Mouse (Mus musculus) hindbrain, postnatal 0 days (tissue): ENCODE measurements around the gene Aimp2. TPM values are rescaled to one million over a fixed set of nuclear protein-coding genes. Genes with fewer than 3 reads are reported as not detected.
A peak's percentile ranks its signal among the peaks of the same experiment; 100 is the strongest.

Experiments used
- ATAC-seq: fragments of 200-750 bp; cut with Nextera tagmentation; 2 replicates; pipeline ENCODE4 v1.8.0; 2017; ENCODE audit warnings: mild to moderate bottlenecking, moderate TSS enrichment, moderate library complexity
- DNase-seq: peaks from one replicate; pipeline ENCODE4 v3.0.0-alpha.2; 2015; ENCODE audit warnings: low spot score
- H3K27ac ChIP-seq: fragments of 300-500 bp; sonication (generic); 2 replicates; pipeline ENCODE4 v1.5.1; 2014; ENCODE audit warnings: mild to moderate bottlenecking
- H3K27me3 ChIP-seq: fragments of 300-500 bp; sonication (generic); 2 replicates; pipeline ENCODE4 v1.6.1; 2014; ENCODE audit warnings: low read length, mixed read lengths; ENCODE audit not compliant: insufficient read depth
- H3K36me3 ChIP-seq: fragments of 300-500 bp; sonication (generic); 2 replicates; pipeline ENCODE4 v1.6.1; 2014; ENCODE audit warnings: low read length, mixed read lengths; ENCODE audit not compliant: insufficient read depth
- H3K4me1 ChIP-seq: fragments of 300-500 bp; sonication (generic); 2 replicates; pipeline ENCODE4 v1.6.1; 2014; ENCODE audit warnings: antibody characterized with exemption, low read length, mixed read lengths; ENCODE audit not compliant: insufficient read depth
- H3K4me2 ChIP-seq: fragments of 300-500 bp; sonication (generic); 2 replicates; pipeline ENCODE4 v1.6.1; 2014; ENCODE audit warnings: low read depth, mild to moderate bottlenecking, low read length, moderate library complexity, mixed read lengths
- H3K4me3 ChIP-seq: fragments of 300-500 bp; sonication (generic); 2 replicates; pipeline ENCODE4 v1.5.1; 2014; ENCODE audit warnings: low read length
- H3K9ac ChIP-seq: fragments of 300-500 bp; sonication (generic); replicated peaks from 2 replicates; pipeline ENCODE4 v1.6.1; 2014; ENCODE audit warnings: mild to moderate bottlenecking, low read length, moderate library complexity, mixed read lengths
- H3K9me3 ChIP-seq: fragments of 300-500 bp; sonication (generic); 2 replicates; pipeline ENCODE4 v1.6.1; 2016; ENCODE audit warnings: low read length, mixed read lengths
- CTCF ChIP-seq: IDR thresholded peaks from 2 replicates; pipeline ENCODE4 v1.5.1; 2016; ENCODE audit warnings: antibody characterized with exemption, control low read depth, low read depth
- WGBS: fragments of 180-500 bp; shearing (Covaris S2); extraction: QIAGEN DNeasy Blood & Tissue Kit; methylation state at CpG from one replicate; pipeline ENCODE4 v1.1.7; 2014; 5-methylcytosine and 5-hydroxymethylcytosine counted together
- polyA plus RNA-seq: library from polyadenylated mRNA; unstranded; fragments of >200 nt; fragmentation: Nextera tagmentation; extraction: Ambion mirVana; gene quantifications from 2 replicates; pipeline ENCODE4 v1.2.1, GENCODE M21; 2015
- total RNA-seq: library from RNA; depleted of rRNA; stranded (reverse); fragments of >200 nt; gene quantifications from 2 replicates; pipeline ENCODE4 v1.2.3, GENCODE M21; 2014; rRNA removed

Aimp2 gene
- total RNA-seq, result 46.9 and 49.9 TPM in 2 replicates
- polyA plus RNA-seq, result 67.7 and 73.4 TPM in 2 replicates

GRCm38 (mm10) chr5:143909417-143910400, at the start of gene Aimp2, which contains the start of gene Pms2:
Gene Aimp2 (minus strand): TSS chr5:143909847.
Gene Pms2 (plus strand): TSS chr5:143909964.
- WGBS, result under 1% methylated on average over 70 of the region's 70 CpGs
- peaks cover 7% of the 10 kb centered on the region; the same call in 1 of the 2 replicates for H3K4me1 ChIP-seq
- H3K4me2 ChIP-seq, result peak within 1 kb of the TSS; percentile 68
- peaks cover 9% of the 10 kb centered on the region; the same call in 1 of the 2 replicates for H3K36me3 ChIP-seq
- peak within 1 kb of the TSS; percentile 85 for H3K27ac ChIP-seq
- TF ChIP-seq CTCF, result no peak
- DNase-seq (peak; percentile 99), ATAC-seq (peak; percentile 100)
- no peaks in the 10 kb centered on the region for H3K27me3 ChIP-seq
- no peaks in the 10 kb centered on the region for H3K9me3 ChIP-seq
- peak within 1 kb of the TSS; percentile 58 for H3K4me3 ChIP-seq
- H3K9ac ChIP-seq, result peak within 1 kb of the TSS; percentile 55

GRCm38 (mm10) chr5:143957101-143957500, 47.5 kb upstream of the Aimp2 start:
- Histone ChIP-seq H3K9ac (no peak overlapping the region), H3K36me3 (peaks cover 9% of the 10 kb centered on the region; the same call in 1 of the 2 replicates), H3K4me2 (no peak overlapping the region), H3K4me3 (no peak overlapping the region), H3K4me1 (no peaks in the 10 kb centered on the region), H3K27ac (no peak overlapping the region), H3K27me3 (no peaks in the 10 kb centered on the region), H3K9me3 (no peaks in the 10 kb centered on the region)
- DNase-seq, result no peak
- no peak for TF ChIP-seq CTCF
- ATAC-seq, result no peak
- 92% methylated on average over 6 of the region's 6 CpGs for WGBS

GRCm38 (mm10) chr5:143950016-143950415, 40.4 kb upstream of the Aimp2 start:
- Histone ChIP-seq H3K4me3 (no peak overlapping the region), H3K36me3 (no peaks in the 10 kb centered on the region), H3K9ac (no peak overlapping the region), H3K9me3 (no peaks in the 10 kb centered on the region), H3K27me3 (no peaks in the 10 kb centered on the region), H3K4me2 (no peak overlapping the region), H3K4me1 (no peaks in the 10 kb centered on the region), H3K27ac (no peak overlapping the region)
- DNase-seq, result no peak
- TF ChIP-seq CTCF, result no peak
- WGBS, result 40% methylated on average over 5 of the region's 5 CpGs
- no peak for ATAC-seq

GRCm38 (mm10) chr5:143948361-143948760, 38.7 kb upstream of the Aimp2 start:
- no peak overlapping the region for H3K4me3 ChIP-seq
- no peaks in the 10 kb centered on the region for H3K27me3 ChIP-seq
- 93% methylated on average over 12 of the region's 12 CpGs for WGBS
- H3K4me2 ChIP-seq, result no peak overlapping the region
- DNase-seq, result no peak
- no peak for ATAC-seq
- no peaks in the 10 kb centered on the region for H3K9me3 ChIP-seq
- H3K4me1 ChIP-seq, result no peaks in the 10 kb centered on the region
- H3K9ac ChIP-seq, result no peak overlapping the region
- no peak for TF ChIP-seq CTCF
- H3K27ac ChIP-seq, result no peak overlapping the region
- no peaks in the 10 kb centered on the region for H3K36me3 ChIP-seq

- Histone ChIP-seq H3K9me3 (no peaks in the 10 kb centered on the region), H3K4me2 (no peak overlapping the region), H3K4me3 (no peak overlapping the region), H3K36me3 (no peaks in the 10 kb centered on the region), H3K27me3 (no peaks in the 10 kb centered on the region), H3K27ac (no peak overlapping the region), H3K4me1 (no peaks in the 10 kb centered on the region), H3K9ac (no peak overlapping the region)
- no peak for TF ChIP-seq CTCF
- ATAC-seq (no peak), DNase-seq (no peak)
- 85% methylated on average over 14 of the region's 14 CpGs for WGBS
Observed at GRCm38 (mm10) chr5:143943231-143944125, 33.8 kb upstream of the Aimp2 start.

- 21% methylated on average over 10 of the region's 10 CpGs for WGBS
- no peak for DNase-seq
Observed at GRCm38 (mm10) chr5:143941588-143941987, 31.9 kb upstream of the Aimp2 start.

More at GRCm38 (mm10) chr5:143941588-143941987, 31.9 kb upstream of the Aimp2 start:
- no peak for TF ChIP-seq CTCF
- no peak overlapping the region for H3K4me2 ChIP-seq
- no peaks in the 10 kb centered on the region for H3K36me3 ChIP-seq
- ATAC-seq, result no peak
- H3K4me3 ChIP-seq, result no peak overlapping the region
- no peaks in the 10 kb centered on the region for H3K4me1 ChIP-seq
- no peaks in the 10 kb centered on the region for H3K9me3 ChIP-seq
- no peaks in the 10 kb centered on the region for H3K27me3 ChIP-seq
- no peak overlapping the region for H3K27ac ChIP-seq
- no peak overlapping the region for H3K9ac ChIP-seq
